Mouse (Mus musculus) testis, postnatal 10 days (tissue): Measurements from ENCODE around the gene Mgat4a.
A peak's percentile ranks its signal among the peaks of the same experiment; 100 is the strongest.

Experiments
- DNase-seq: peaks from one replicate; pipeline ENCODE4 v3.0.0; 2021; ENCODE audit warnings: low spot score

Gene Mgat4a

GRCm38 (mm10) chr1:37540810-37541658, at the start of gene Mgat4a:
Gene Mgat4a (minus strand): TSS chr1:37541016.
- peak; percentile 91 for DNase-seq

GRCm38 (mm10) chr1:37585809-37586480, 45.1 kb upstream of the Mgat4a start:
- DNase-seq: no peak

DNA sequence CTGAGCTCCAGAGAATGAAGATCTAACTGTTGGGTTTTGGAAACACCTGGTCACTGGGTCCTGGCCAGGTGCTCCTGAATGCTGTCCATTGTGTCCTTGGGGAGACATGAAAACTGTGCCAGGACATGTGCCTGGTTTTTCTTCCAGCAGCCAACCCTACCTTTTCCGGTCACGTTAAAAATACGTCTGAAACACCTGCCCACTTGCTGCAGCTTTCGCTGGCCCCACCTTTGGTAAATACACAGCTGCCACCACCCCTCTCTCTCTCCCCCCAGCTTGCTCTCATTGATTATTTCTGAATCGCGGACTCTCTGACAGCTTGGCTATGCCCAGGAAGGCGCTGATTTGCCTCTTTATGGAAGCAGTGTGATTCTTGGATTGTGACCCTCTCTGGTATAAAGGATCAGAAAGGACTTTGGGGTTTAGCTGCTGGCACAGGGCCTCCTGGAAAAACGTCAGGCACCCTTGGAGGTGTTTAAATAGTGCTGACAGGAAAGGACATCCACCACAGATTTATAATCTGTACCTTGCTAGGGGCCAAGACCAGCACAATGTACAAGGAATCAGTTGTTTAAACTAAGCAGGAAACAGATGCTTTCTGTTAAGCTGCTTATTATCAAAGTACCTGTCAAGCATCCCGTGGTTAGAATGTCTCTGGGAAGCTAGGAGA, 43.1 kb upstream of the Mgat4a start:
- no peak for DNase-seq

- DNase-seq: no peak
Measured at GRCm38 (mm10) chr1:37583167-37583566, 42.4 kb upstream of the Mgat4a start.

GRCm38 (mm10) chr1:37579686-37580085, 38.9 kb upstream of the Mgat4a start:
- DNase-seq: no peak

DNA sequence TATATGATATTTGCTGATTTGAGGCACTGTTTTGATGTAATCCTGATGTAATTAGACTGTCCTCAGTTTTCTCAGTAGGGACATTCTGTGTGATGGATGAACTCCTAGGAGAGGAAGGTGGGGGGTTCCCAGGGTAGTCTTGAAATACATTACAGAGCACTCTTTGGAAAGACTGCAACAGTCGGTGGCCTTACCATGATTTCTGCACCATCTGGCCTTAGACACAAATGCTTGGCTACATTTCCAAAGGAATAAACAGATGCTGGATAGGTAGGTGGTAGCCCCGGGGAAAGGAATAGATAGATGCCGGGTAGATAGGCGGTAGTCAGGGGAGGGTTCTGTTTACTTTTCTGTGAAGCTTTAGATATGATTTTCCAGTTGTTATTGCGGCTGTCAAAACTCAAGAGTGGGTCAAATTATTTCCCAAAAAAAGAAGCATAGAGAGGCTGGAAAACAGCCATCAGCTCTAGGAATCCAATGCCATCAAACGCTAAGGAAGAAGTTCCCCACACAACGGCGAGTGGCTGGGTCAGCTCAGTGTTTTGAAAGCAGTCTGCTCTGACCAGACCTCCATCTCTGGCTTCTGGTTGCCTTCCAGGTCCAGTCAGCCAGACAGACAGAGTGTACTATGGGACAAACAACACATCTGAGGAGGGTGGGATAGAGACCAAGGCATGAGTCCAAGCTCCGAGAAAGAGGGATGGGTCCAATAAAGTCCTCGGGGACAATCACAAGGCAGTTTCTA, 31.9 kb upstream of the Mgat4a start:
- DNase-seq: no peak

DNA sequence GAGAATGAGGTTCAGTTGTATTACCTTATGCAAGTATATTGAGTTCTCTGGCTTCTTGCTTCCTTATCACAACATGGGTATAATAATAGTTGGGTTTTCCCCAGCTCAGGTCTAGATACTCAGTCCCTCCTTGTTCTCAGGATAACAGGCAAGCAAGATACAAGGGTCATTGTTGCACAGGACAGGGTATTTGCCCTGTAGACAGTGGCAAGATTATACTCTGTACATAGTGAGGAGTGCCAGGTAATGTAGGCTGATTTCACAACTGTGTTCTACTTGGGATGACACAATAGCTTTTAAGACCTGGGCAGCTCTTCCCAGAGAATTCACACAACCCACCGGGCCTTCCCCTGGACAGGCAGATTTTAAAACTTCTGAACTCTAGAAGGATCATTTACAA, 27.6 kb upstream of the Mgat4a start:
- DNase-seq: no peak

DNA sequence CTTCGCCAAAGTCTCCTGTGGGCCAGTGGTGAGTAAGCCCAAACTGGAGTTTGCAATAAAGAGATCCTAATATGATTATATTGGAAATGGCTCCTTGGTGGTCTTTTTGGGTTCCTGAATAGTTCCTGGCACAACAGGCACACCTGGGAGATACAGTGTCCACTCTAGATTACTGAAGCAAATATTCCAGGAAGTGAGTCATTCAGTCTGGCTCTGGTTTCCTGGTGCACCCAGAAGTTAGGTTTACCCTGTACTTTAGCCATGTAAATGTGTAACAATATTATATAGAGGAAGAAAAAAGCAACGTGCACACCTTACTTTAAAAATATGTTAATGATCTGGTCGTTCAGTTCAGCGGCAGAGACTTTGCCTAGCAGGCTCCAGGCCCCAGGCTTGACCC, 25.9 kb upstream of the Mgat4a start:
- DNase-seq: no peak

- DNase-seq: no peak
Measured at GRCm38 (mm10) chr1:37566344-37566743, 25.5 kb upstream of the Mgat4a start.

DNA sequence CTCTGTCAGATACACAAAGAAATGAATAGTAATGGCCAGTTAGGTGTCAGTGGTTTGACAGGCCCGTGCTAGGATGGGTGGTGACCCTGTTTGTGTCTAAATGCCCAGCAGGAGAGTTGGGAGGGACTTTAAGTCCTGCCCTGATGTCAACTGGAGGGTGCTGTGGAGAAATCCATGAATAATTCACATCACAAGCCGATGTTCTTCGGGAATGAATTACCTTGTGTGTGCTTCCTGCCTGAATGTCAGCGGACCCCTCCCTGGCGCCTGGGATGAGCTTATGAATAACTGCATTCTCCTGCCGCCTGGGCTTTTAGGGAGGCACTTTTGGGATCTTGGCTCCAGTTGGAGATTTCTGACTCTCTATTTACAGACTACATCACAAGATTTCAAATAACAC, 24.6 kb upstream of the Mgat4a start:
- DNase-seq: no peak

DNA sequence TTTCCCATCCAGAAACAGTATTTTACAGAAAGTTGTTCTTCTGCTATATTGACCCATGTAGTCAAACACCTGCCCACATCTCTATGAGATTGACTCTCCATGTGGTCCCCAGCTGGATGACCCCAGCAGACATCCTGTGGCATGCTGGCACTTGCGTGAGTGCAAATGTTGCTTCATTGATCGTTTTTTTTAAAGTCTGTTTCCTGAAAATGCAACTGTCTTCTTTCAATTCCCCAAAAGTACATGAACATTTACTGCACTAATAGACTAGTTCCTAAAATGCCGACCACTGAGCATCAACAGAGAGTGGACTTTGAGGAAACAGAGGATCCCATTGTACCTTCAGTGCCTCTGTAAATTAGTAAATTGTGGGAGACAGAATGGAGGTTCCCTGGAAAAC, 21.1 kb upstream of the Mgat4a start:
- no peak for DNase-seq

GRCm38 (mm10) chr1:37560356-37560755, 19.5 kb upstream of the Mgat4a start:
- DNase-seq: no peak

DNA sequence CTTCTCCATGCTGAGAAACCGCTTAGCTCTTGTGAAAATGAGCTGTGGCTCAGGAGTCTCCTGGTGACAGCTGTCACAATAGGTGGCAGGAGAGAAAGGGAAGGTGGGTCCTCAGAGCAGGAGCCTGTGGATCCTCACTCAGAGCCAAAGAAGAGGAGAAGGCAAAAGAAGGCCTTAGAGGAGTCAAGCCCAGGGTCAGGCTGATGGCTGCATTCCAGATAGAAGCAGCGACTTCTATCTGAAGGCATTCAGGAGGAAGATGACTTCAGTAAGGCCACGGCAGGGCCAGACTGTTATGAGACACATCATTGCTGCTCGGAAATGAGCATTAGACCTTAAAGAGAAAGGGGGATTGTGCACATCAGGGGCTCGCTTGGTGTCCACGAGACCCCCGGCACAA, 11.2 kb upstream of the Mgat4a start:
- DNase-seq: no peak

DNA sequence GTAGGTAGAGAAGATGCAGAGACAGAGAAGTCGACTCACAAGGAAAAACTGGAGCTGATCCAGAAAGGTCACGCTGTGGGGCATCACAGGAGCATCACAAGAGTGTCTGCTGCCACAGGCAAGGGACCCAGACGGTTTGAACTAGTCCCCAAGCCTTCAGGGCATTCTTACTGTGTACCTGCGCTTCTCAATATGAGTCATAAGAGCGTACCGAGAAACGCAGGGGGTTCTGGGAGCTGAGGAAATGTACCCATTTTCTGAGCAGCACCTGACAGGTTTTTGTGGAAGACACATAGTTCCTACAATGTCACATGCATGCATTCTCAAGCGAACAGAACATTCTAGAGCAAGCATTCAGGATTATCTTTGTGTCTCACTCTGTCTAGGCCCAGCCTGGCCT, 8.7 kb upstream of the Mgat4a start:
- DNase-seq: no peak

GRCm38 (mm10) chr1:37546398-37547051, 5.7 kb upstream of the Mgat4a start:
- DNase-seq: no peak

DNA sequence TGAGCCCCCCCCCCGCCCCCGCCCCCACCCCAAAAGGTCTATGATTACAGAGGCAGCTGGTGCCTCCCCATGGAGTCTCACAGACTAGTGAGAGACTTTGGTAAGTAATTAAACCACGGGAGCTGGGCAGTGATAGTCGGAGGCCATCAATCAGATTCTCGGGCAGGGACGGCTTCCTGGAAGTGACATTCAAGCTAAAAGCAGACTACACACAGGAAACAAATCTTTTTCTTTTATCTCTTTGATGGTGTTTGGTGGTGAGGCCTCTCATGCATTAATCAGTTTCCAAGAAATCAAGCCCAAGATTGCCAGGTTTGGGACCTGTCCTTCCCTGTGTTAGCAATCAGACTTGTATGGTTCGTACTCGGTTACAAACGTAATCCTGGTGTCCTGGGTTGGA, 3.4 kb upstream of the Mgat4a start:
- no peak for DNase-seq

DNA sequence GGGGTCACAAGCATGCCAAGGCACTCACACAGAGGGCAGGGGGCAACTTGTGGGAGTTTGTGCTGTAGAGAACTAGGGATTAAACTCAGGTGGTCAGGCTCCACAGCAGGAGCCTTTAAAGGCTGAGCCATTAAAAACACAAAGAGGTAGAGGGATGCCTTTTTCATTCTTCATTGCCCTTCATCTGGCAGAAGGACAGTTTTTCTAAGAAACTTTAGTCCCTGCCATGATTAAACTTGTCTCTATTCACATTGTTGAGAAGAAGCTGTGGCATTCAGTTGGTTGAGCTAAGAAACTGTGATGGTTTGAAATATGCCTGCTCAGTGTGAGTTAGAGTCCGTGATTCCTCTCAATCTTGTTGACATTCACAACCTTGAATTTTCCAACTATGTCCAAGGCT, 2.2 kb upstream of the Mgat4a start:
- DNase-seq: no peak

DNA sequence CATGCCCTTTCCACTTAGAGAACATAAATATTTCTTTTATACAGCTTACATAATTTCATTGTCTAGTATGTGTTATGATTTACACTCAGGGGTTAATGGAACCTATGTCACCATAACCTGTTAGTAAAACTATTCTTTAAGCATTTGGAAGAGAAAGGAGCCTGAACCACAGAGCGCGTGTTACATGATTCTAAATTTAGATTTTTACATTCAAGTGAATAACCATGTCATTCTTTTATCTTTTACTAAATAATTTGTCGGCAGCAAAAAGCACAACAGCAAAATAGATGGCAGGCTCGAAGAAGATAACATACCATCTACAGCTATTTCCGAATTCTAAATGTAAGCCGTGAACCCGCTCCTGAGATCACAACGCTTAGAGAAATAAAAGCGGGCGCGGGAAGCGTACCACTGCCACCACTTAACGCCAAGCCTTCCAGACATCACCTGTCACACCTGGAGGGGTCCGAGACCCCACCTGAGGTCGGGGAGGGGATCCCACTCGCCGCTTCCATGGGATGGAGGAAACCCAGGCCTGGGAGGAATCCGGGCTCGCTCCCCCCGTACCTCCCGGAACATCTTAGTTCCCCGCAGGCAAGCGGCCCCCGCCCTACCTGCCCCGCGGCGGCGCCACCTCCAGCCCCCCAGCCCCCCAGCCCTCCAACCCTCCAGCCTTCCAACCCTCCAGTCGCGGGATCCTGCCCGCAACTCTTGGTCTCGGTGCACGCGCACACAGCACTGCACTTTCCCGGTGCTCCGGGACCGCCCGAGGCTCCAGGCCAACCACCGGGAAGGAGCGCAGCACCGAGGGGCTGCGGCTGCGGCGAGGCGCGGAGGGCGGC, 627 bp downstream of the Mgat4a start:
- DNase-seq: peak; percentile 50

DNA sequence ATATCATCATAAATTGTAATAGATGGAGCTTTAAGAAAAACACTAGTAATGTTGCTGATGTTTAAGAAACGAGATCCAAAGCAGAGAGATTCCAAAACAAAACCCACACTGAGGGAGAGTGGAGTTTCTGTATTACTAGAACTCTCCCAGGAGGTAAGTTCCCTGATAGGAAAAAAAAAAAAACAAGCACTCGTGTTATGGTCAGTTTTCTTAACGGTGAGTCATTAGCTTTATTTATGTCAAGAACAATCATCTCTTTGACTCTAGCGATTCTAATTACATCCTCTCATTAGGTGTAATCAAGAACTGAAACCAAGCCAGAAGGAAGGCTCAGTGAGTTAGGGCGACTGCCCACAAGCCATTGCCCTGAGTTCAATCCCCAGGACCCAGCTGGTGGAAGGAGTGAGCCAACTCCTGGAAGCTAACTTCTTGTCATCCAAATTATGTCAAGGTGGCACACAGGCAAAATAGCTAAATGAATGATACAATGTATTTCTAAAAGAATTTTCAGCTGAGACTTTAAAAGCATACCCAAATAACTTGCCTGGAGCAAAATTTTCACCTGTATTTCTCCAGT, 6.2 kb downstream of the Mgat4a start:
- no peak for DNase-seq

GRCm38 (mm10) chr1:37533181-37533580, 7.6 kb downstream of the Mgat4a start:
- DNase-seq: no peak

DNA sequence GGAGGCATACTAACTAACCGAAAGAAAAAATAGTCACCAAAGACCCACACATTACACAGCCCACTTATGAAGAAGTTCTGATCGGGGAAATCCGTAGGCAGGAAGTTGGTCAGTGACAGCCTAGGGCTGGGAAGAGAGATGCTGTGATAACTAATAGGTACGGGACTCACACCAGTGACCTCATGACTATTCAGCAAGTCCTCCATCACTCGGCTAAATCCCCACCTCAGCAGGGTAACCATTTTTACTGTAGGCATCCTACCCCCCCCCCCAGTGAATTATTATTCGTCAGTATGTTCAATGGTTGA, 8.3 kb downstream of the Mgat4a start:
- no peak for DNase-seq
